Mouse (Mus musculus) ES-E14 (cell line): ENCODE results near the gene Tex19.1.

ENCODE experiments used
- HCFC1 ChIP-seq: IDR thresholded peaks from 2 replicates; pipeline ENCODE4 v1.6.1; 2012; ENCODE audit warnings: low read length, inconsistent platforms, borderline replicate concordance; ENCODE audit not compliant: insufficient read depth
- ZC3H11A ChIP-seq: IDR thresholded peaks from 2 replicates; pipeline ENCODE4 v1.6.1; 2012; ENCODE audit warnings: low read depth, mild to moderate bottlenecking, inconsistent platforms, low read length, borderline replicate concordance

- TF ChIP-seq ZC3H11A: no peak
- TF ChIP-seq HCFC1: no peak
Observed at GRCm38 (mm10) chr11:121156411-121156891, 10.5 kb downstream of the Tex19.1 start.
